Comparison of ENCODE assay signal across 8 mouse cellular contexts in genomic region chr5:21645439-21646132, GRCm38 (mm10). TPM values are rescaled to one million over a fixed set of nuclear protein-coding genes. Genes with fewer than 3 reads are reported as not detected.
DNase-seq lines count a peak whose midpoint lies in the region; ATAC-seq and TF ChIP-seq lines count a peak whose summit lies in the region.

Fbxl13 (minus strand) TSS chr5:21645634.
Armc10 (plus strand) TSS chr5:21645813.

- TF ChIP-seq POLR2A in lung, adult 2 months (IDR thresholded peaks at IDR 0.05; ENCODE audit: borderline replicate concordance, extremely low read depth, low read depth, low read length), result peak; percentile 79

- H3K4me3 ChIP-seq in forebrain, embryonic 14.5 days (ENCODE audit: low read depth, low read length), result peak within 1 kb of the TSS; percentile 82
- H3K4me3 ChIP-seq in lung, adult 2 months (replicated peaks; ENCODE audit: extremely low read depth, low read depth, low read length), result peak within 1 kb of the TSS; percentile 88

- intact Hi-C loops in heart, postnatal 25 days (cut with DNase I), result loop anchor here (5.0 to 10.0 kb wide), 2 partner anchors 57 to 761 kb away; partner anchors contain the start of genes Napepld, Phtf2 and Tmem60

- H3K9ac ChIP-seq in forebrain, embryonic 14.5 days (ENCODE audit: low read length), result peak within 1 kb of the TSS; percentile 94

- TF ChIP-seq CTCF in lung, adult 2 months (IDR thresholded peaks at IDR 0.05; ENCODE audit: insufficient read depth, low read length), result no peak

- peak within 1 kb of the TSS; percentile 83 for H3K4me2 ChIP-seq in forebrain, embryonic 14.5 days (ENCODE audit: low read length)

- peak; percentile 97 for ATAC-seq in forebrain, embryonic 14.5 days
- peak; percentile 81 for ATAC-seq in neutrophil, adult 5-6 weeks (ENCODE audit: extremely low read depth, insufficient number of reproducible peaks, low FRiP score, poor library complexity, severe bottlenecking)

- H3K4me1 ChIP-seq in forebrain, embryonic 14.5 days (ENCODE audit: control insufficient read depth, insufficient read depth, low read length), result peaks cover 9% of the 10 kb centered on the region
- peaks cover 4% of the 10 kb centered on the region for H3K4me1 ChIP-seq in lung, adult 2 months (ENCODE audit: control insufficient read depth, insufficient read depth, low read length)

- H3K36me3 ChIP-seq in forebrain, embryonic 14.5 days (ENCODE audit: control insufficient read depth, insufficient read depth, low read length), result peaks cover 26% of the 10 kb centered on the region

- peak; percentile 96 for DNase-seq in ES-CJ7 (ENCODE audit: low read depth, low spot score)
- peak; percentile 76 for DNase-seq in cerebellum, adult 11 months
- DNase-seq in forebrain, embryonic 14.5 days (ENCODE audit: low spot score), result peak; percentile 96
- peak; percentile 77 for DNase-seq in heart, postnatal 25 days (ENCODE audit: low spot score)
- DNase-seq in layer of hippocampus, adult 18-20 months (ENCODE audit: low spot score in 2 of 2), result peak; percentile 77 to 91
- peak; percentile 83 for DNase-seq in lung, adult 2 months
- DNase-seq in thymus, adult 18-20 months, result peak; percentile 85 to 91

- H3K27ac ChIP-seq in forebrain, embryonic 14.5 days (ENCODE audit: low read depth, low read length), result peak within 1 kb of the TSS; percentile 92

- under 1% methylated on average over 39 of the region's 40 CpGs for WGBS in forebrain, embryonic 14.5 days
- 2% methylated on average over 40 of the region's 40 CpGs for WGBS in lung, adult 2 months

- no peaks in the 10 kb centered on the region for H3K27me3 ChIP-seq in forebrain, embryonic 14.5 days (replicated peaks; ENCODE audit: control insufficient read depth, insufficient read depth, low read length)

- no peaks in the 10 kb centered on the region for H3K9me3 ChIP-seq in forebrain, embryonic 14.5 days (replicated peaks; ENCODE audit: control insufficient read depth, low read length)

RNA-seq across cellular contexts. Expression of gene Fbxl13, which starts in this region (rescaled TPM):
- polyA plus RNA-seq in forebrain, embryonic 14.5 days (2014; fragmentation: Nextera tagmentation; extraction: Ambion mirVana), result 0.10 and 0.18 TPM in 2 replicates
- not detected for total RNA-seq in heart, postnatal 25 days (2021)
- under 1 TPM in 1 of 2 experiments, not detected in 1; 0.35 TPM for total RNA-seq in layer of hippocampus, adult 18-20 months (2021)
- polyA plus RNA-seq in lung, adult 2 months (2012; rRNA removed), result 1.3 and 1.8 TPM in 2 replicates
- not detected in 2 replicates for total RNA-seq in neutrophil, adult 5-6 weeks (2017)

RNA-seq across cellular contexts. Expression of gene Armc10, which starts in this region (rescaled TPM):
- 93.3 and 101 TPM in 2 replicates for polyA plus RNA-seq in forebrain, embryonic 14.5 days (2014; fragmentation: Nextera tagmentation; extraction: Ambion mirVana)
- 1 to 10 TPM; 6.6 to 7.8 TPM for total RNA-seq in heart, postnatal 25 days (2021)
- total RNA-seq in layer of hippocampus, adult 18-20 months (2021), result 10 to 100 TPM; 21.4 to 22.3 TPM
- polyA plus RNA-seq in lung, adult 2 months (2012; rRNA removed), result 34.3 and 59.7 TPM in 2 replicates
- total RNA-seq in neutrophil, adult 5-6 weeks (2017), result 39.9 and 42.7 TPM in 2 replicates

Comparison
In these comparisons a context has a peak if more than half of its experiments do, and no peak if none do; other contexts are left out.
1. Peak in every context shown above with its lines: DNase-seq, ATAC-seq, H3K4me3 ChIP-seq and H3K27ac ChIP-seq.